Mouse (Mus musculus) thymus, adult 2 months (tissue): Measurements from ENCODE around the gene Sh2d2a. TPM values are rescaled to one million over a fixed set of nuclear protein-coding genes. Genes with fewer than 3 reads are reported as not detected.

Experiments used
- DNase-seq: peaks from one replicate; pipeline ENCODE4 v3.0.0; 2021
- H3K27ac ChIP-seq: fragments of 200-500 bp; 2 replicates; pipeline ENCODE4 v1.5.1; 2012; ENCODE audit warnings: low read length, control low read depth; ENCODE audit not compliant: control insufficient read depth, insufficient read depth
- H3K27me3 ChIP-seq: fragments of 200-500 bp; 2 replicates; pipeline ENCODE4 v1.6.1; 2012; ENCODE audit warnings: mild to moderate bottlenecking, low read length, moderate library complexity, mixed read lengths; ENCODE audit not compliant: control insufficient read depth, insufficient read depth
- H3K36me3 ChIP-seq: fragments of 200-500 bp; 2 replicates; pipeline ENCODE4 v1.6.1; 2012; ENCODE audit warnings: mild to moderate bottlenecking, low read length, moderate library complexity; ENCODE audit not compliant: control insufficient read depth, insufficient read depth
- H3K4me1 ChIP-seq: fragments of 200-500 bp; replicated peaks from 2 replicates; pipeline ENCODE4 v1.6.1; 2012; ENCODE audit warnings: low read length; ENCODE audit not compliant: control insufficient read depth, insufficient read depth
- H3K4me3 ChIP-seq: fragments of 200-500 bp; 2 replicates; pipeline ENCODE4 v1.5.1; 2012; ENCODE audit warnings: mild to moderate bottlenecking, low read length, control low read depth, moderate library complexity; ENCODE audit not compliant: control insufficient read depth, insufficient read depth
- CTCF ChIP-seq: fragments of 200-500 bp; IDR thresholded peaks from 2 replicates; pipeline ENCODE4 v1.5.1; 2012; ENCODE audit warnings: mild to moderate bottlenecking, control low read depth, low read length, moderate library complexity, borderline replicate concordance; ENCODE audit not compliant: control insufficient read depth, poor library complexity, insufficient read depth; ENCODE audit errors: extremely low read depth
- POLR2A ChIP-seq: fragments of 200-500 bp; IDR thresholded peaks from 2 replicates; pipeline ENCODE4 v1.6.1; 2012; ENCODE audit warnings: mild to moderate bottlenecking, low read length, control low read depth, moderate library complexity; ENCODE audit not compliant: control insufficient read depth, poor library complexity, insufficient read depth; ENCODE audit errors: extremely low read depth
- WGBS: fragments of 180-500 bp; shearing (Covaris S2); methylation state at CpG from one replicate; pipeline ENCODE4 v1.1.7; 2018; 5-methylcytosine and 5-hydroxymethylcytosine counted together
- polyA plus RNA-seq: library from polyadenylated mRNA; depleted of rRNA; stranded (reverse); fragments of >200 nt; gene quantifications from 2 replicates; pipeline ENCODE4 v1.2.3, GENCODE M21; 2012

The Sh2d2a gene
- polyA plus RNA-seq, 1 experiment, result 179 TPM

DNA sequence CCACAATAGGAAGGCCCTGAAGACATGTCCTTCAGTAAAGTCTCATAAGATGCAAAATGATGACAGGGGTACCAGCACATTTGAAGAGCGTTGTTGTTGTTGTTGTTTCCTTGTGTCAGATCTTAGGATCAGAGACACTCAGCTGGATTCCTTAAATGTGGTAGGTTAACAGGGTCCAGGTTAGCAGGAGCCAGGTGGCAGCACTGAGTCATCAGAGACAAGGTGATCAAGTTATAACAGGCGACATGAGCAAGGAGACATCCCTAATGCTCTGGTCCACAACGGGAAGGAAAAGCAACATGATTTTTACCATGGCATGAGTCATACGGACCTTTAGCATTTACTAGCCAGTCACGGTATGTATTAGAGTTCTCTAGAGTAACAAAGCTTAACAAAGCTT lies 13.1 kb upstream of the Sh2d2a start:
- Histone ChIP-seq H3K4me1 (no peaks in the 10 kb centered on the region; the same call in 1 of the 2 replicates), H3K27me3 (no peaks in the 10 kb centered on the region), H3K4me3 (no peak overlapping the region), H3K27ac (no peak overlapping the region), H3K36me3 (no peaks in the 10 kb centered on the region)
- TF ChIP-seq CTCF (no peak), POLR2A (no peak)
- peak; percentile 59 for DNase-seq
- WGBS, result 72% methylated on average over 5 of the region's 5 CpGs

DNA sequence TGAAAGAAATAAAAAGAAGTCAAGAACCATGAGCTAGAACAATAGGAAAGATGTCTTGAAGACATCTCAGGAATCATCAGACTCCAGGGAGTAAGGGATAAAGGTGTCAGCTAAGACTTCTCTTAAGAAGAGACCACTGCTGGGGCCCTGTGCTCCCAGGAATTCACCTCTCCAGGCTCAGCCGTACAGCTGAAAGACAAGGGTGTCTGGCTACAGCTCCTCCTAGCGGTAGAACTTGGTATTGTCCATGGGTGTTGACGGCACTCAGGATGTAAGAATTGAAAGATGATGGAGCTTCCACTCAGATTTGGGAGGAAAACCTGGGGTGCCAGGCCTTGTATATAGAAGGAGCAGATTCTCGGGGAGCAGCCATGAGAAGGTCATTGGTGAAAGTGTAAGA lies 7.9 kb upstream of the Sh2d2a start:
- H3K27ac ChIP-seq, result no peak overlapping the region
- no peaks in the 10 kb centered on the region for H3K4me1 ChIP-seq
- no peaks in the 10 kb centered on the region for H3K27me3 ChIP-seq
- WGBS, result 4% methylated on average over 4 of the region's 4 CpGs
- H3K36me3 ChIP-seq, result no peaks in the 10 kb centered on the region
- TF ChIP-seq CTCF (peak; percentile 33; the same call in 1 of the 2 replicates), POLR2A (no peak)
- DNase-seq, result peak; percentile 81
- H3K4me3 ChIP-seq, result no peak overlapping the region

GRCm38 (mm10) chr3:87840858-87841257 lies 5.7 kb upstream of the Sh2d2a start:
- no peaks in the 10 kb centered on the region for H3K27me3 ChIP-seq
- DNase-seq, result no peak
- TF ChIP-seq POLR2A (no peak), CTCF (no peak)
- no peak overlapping the region for H3K4me3 ChIP-seq
- H3K36me3 ChIP-seq, result no peaks in the 10 kb centered on the region
- H3K4me1 ChIP-seq, result peaks cover 4% of the 10 kb centered on the region
- H3K27ac ChIP-seq, result no peak overlapping the region

DNA sequence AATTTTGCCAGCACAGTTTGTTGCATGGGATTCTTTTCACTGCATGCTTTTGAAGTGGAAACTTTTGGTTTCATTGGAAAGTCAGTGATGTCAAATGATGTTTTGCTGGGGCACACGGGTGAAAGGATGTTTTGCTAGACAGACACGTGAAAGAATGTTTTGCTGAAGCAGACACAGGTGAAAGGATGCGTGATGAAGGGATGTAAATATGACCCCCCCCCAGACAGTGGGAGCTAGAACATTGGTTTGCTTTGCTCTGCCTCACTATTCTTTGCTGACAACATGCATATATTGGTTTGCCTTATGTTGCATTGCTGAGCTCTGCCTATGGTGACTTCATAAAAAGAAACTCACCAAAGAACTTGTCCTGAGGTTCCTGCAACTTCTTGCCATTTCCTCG lies 1.6 kb upstream of the Sh2d2a start:
- peaks cover 17% of the 10 kb centered on the region for H3K36me3 ChIP-seq
- TF ChIP-seq CTCF (no peak), POLR2A (no peak)
- peaks cover 33% of the 10 kb centered on the region for H3K4me1 ChIP-seq
- no peaks in the 10 kb centered on the region for H3K27me3 ChIP-seq
- no peak for DNase-seq
- WGBS, result 87% methylated on average over 4 of the region's 4 CpGs
- H3K27ac ChIP-seq, result peak overlapping the region; percentile 18
- H3K4me3 ChIP-seq, result no peak overlapping the region

GRCm38 (mm10) chr3:87846186-87846585 lies 369 bp upstream of the Sh2d2a start:
- TF ChIP-seq POLR2A (no peak), CTCF (no peak)
- peak; percentile 52 for DNase-seq
- H3K4me3 ChIP-seq, result peak overlapping the region; percentile 34
- 13% methylated on average over 4 of the region's 4 CpGs for WGBS
- no peaks in the 10 kb centered on the region for H3K27me3 ChIP-seq
- peak overlapping the region; percentile 100 for H3K27ac ChIP-seq
- peaks cover 33% of the 10 kb centered on the region for H3K4me1 ChIP-seq
- peaks cover 29% of the 10 kb centered on the region for H3K36me3 ChIP-seq

GRCm38 (mm10) chr3:87847680-87848079 lies 1.1 kb downstream of the Sh2d2a start:
- peak overlapping the region; percentile 77 for H3K4me3 ChIP-seq
- peak; percentile 80 for DNase-seq
- WGBS, result 13% methylated on average over 5 of the region's 5 CpGs

GRCm38 (mm10) chr3:87849117-87849516 lies 2.6 kb downstream of the Sh2d2a start:
- no peak for DNase-seq
- TF ChIP-seq CTCF (no peak), POLR2A (no peak)
- peaks cover 47% of the 10 kb centered on the region for H3K36me3 ChIP-seq
- H3K27ac ChIP-seq, result no peak overlapping the region
- H3K4me1 ChIP-seq, result peaks cover 33% of the 10 kb centered on the region
- no peak overlapping the region for H3K4me3 ChIP-seq
- no peaks in the 10 kb centered on the region for H3K27me3 ChIP-seq
- 79% methylated on average over 14 of the region's 14 CpGs for WGBS

More at GRCm38 (mm10) chr3:87847680-87848079, 1.1 kb downstream of the Sh2d2a start:
- no peaks in the 10 kb centered on the region for H3K27me3 ChIP-seq
- peaks cover 44% of the 10 kb centered on the region for H3K36me3 ChIP-seq
- peak; percentile 22; the same call in 1 of the 2 replicates for TF ChIP-seq CTCF
- TF ChIP-seq POLR2A, result peak; percentile 94
- H3K27ac ChIP-seq, result peak overlapping the region; percentile 100
- peaks cover 33% of the 10 kb centered on the region for H3K4me1 ChIP-seq
